Mouse (Mus musculus): ENCODE results near the gene Rpl22.

DNA sequence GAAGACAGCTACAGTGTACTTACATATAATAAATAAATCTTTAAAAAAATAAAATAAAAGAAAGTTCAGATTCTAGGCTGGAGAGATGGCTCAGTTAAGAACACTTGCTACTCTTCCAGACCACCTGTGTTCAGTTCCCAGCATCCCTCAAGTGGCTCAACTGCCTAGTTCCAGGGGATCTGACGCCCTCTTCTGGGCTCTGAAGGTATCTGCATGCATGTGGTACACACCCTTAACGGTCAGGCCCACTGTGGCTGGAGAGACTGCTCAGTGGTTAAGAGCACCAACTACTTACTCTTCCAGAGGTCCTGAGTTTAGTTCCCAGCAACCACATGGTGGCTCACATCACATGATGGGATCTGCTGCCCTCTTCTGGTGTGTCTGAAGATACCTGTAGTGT is 47.6 kb upstream of the Rpl22 start:
- TF ChIP-seq CTCF (IDR thresholded peaks at IDR 0.05; ENCODE audit: borderline replicate concordance, insufficient read depth, low read length) (no peak), POLR2A (IDR thresholded peaks at IDR 0.05; ENCODE audit: low read depth, low read length) (no peak)
